Mouse (Mus musculus): ENCODE measurements around the gene Trappc3.
"Not testable (repeated sequence)": the region's sequence is repeated elsewhere in the genome, so short reads cannot be mapped to it uniquely, and the experiment has no call there.

Trappc3 gene

GRCm38 (mm10) chr4:126262119-126262807 lies at the start of gene Trappc3:
Trappc3 (plus strand) TSS chr4:126262325.
- peak; percentile 99 for DNase-seq (ENCODE audit: low spot score in 2 of 2)

GRCm38 (mm10) chr4:126217771-126218170 lies 44.4 kb upstream of the Trappc3 start:
- no peak for DNase-seq (ENCODE audit: low spot score in 2 of 2)

GRCm38 (mm10) chr4:126219540-126219939 lies 42.6 kb upstream of the Trappc3 start:
- DNase-seq (ENCODE audit: low spot score in 2 of 2): not testable (repeated sequence)

GRCm38 (mm10) chr4:126220045-126220444 lies 42.1 kb upstream of the Trappc3 start:
- no peak for DNase-seq (ENCODE audit: low spot score in 2 of 2)

- no peak for DNase-seq (ENCODE audit: low spot score in 2 of 2)
Observed at GRCm38 (mm10) chr4:126222631-126223030, 39.5 kb upstream of the Trappc3 start.

GRCm38 (mm10) chr4:126226640-126227039 lies 35.5 kb upstream of the Trappc3 start:
- no peak for DNase-seq (ENCODE audit: low spot score in 2 of 2)

- peak; percentile 84 to 95 for DNase-seq (ENCODE audit: low spot score in 2 of 2)
Observed at GRCm38 (mm10) chr4:126227077-126227761, 34.9 kb upstream of the Trappc3 start.

GRCm38 (mm10) chr4:126228144-126228543 lies 34.0 kb upstream of the Trappc3 start:
- no peak for DNase-seq (ENCODE audit: low spot score in 2 of 2)

GRCm38 (mm10) chr4:126229900-126230299 lies 32.2 kb upstream of the Trappc3 start:
- no peak for DNase-seq (ENCODE audit: low spot score in 2 of 2)

- no peak for DNase-seq (ENCODE audit: low spot score in 2 of 2)
Observed at GRCm38 (mm10) chr4:126233676-126234308, 28.3 kb upstream of the Trappc3 start.

GRCm38 (mm10) chr4:126234496-126235175 lies 27.5 kb upstream of the Trappc3 start:
- no peak for DNase-seq (ENCODE audit: low spot score in 2 of 2)

- no peak for DNase-seq (ENCODE audit: low spot score in 2 of 2)
Observed at GRCm38 (mm10) chr4:126235191-126235590, 26.9 kb upstream of the Trappc3 start.

GRCm38 (mm10) chr4:126236467-126237280 lies 25.5 kb upstream of the Trappc3 start:
- no peak for DNase-seq (ENCODE audit: low spot score in 2 of 2)

- no peak for DNase-seq (ENCODE audit: low spot score in 2 of 2)
Observed at GRCm38 (mm10) chr4:126237721-126238242, 24.3 kb upstream of the Trappc3 start.

GRCm38 (mm10) chr4:126239862-126240475 lies 22.2 kb upstream of the Trappc3 start:
- DNase-seq (ENCODE audit: low spot score in 2 of 2): no peak

GRCm38 (mm10) chr4:126241956-126242355 lies 20.2 kb upstream of the Trappc3 start:
- no peak for DNase-seq (ENCODE audit: low spot score in 2 of 2)

GRCm38 (mm10) chr4:126242510-126242909 lies 19.6 kb upstream of the Trappc3 start:
- no peak for DNase-seq (ENCODE audit: low spot score in 2 of 2)

- DNase-seq (ENCODE audit: low spot score in 2 of 2): no peak
Observed at GRCm38 (mm10) chr4:126246202-126246889, 15.8 kb upstream of the Trappc3 start.

GRCm38 (mm10) chr4:126248261-126248868 lies 13.8 kb upstream of the Trappc3 start:
- no peak for DNase-seq (ENCODE audit: low spot score in 2 of 2)

- no peak for DNase-seq (ENCODE audit: low spot score in 2 of 2)
Observed at GRCm38 (mm10) chr4:126250659-126251058, 11.5 kb upstream of the Trappc3 start.

Measured in spleen, postnatal 4 days (tissue).